Comparison of ENCODE assay signal across 21 mouse cellular contexts in genomic region chr14:46994704-46995103, GRCm38 (mm10).
DNase-seq lines count a peak whose midpoint lies in the region; ATAC-seq and TF ChIP-seq lines count a peak whose summit lies in the region.
"Had no signal": no experiment of that assay in that cellular context is flagged by ENCODE, and none has a peak within 500 bp of the region (broad histone marks: within the 10 kb centered on the region; RNA-seq: fewer than 3 reads in every experiment).

No protein-coding gene starts in this region.

- peak; percentile 62 for DNase-seq in embryonic facial prominence, embryonic 14.5 days (ENCODE audit: low spot score)
- DNase-seq in embryonic facial prominence, embryonic 10.5 days (ENCODE audit: low spot score), result no peak
- DNase-seq in thymus, postnatal 0 days (ENCODE audit: low spot score), result peak; percentile 45
- DNase-seq in thymus, postnatal 4 days, result no peak
- DNase-seq in forebrain, embryonic 14.5 days (ENCODE audit: low spot score), result no peak
- no peak for DNase-seq in adrenal gland, adult (ENCODE audit: inconsistent age in 2 of 2, low spot score in 1 of 2)
- DNase-seq: adrenal gland, postnatal 10 days; cerebellum, adult 11 months; cerebellum, adult 8-10 months; cerebellum, postnatal 25 days; gastrocnemius, postnatal 14 days; heart, adult 11 months; heart, postnatal 10 days; heart, postnatal 4 days had no signal

- H3K9ac ChIP-seq in embryonic facial prominence, embryonic 14.5 days (ENCODE audit: low read depth, low read length), result no peak overlapping the region
- no peak overlapping the region for H3K9ac ChIP-seq in forebrain, embryonic 14.5 days (ENCODE audit: low read length)
- H3K9ac ChIP-seq: hindbrain, embryonic 13.5 days; intestine, embryonic 15.5 days had no signal

- TF ChIP-seq POLR2A in myocyte (IDR thresholded peaks at IDR 0.05; ENCODE audit: insufficient read length, low read depth), result no peak

- peaks cover 36% of the 10 kb centered on the region for H3K79me2 ChIP-seq in myocyte (ENCODE audit: control insufficient read depth, insufficient read depth)

- 73% methylated on average over 7 of the region's 7 CpGs for WGBS in embryonic facial prominence, embryonic 14.5 days
- 91% methylated on average over 7 of the region's 7 CpGs for WGBS in embryonic facial prominence, embryonic 10.5 days
- 93% methylated on average over 7 of the region's 7 CpGs for WGBS in forebrain, embryonic 14.5 days

- H3K4me3 ChIP-seq in embryonic facial prominence, embryonic 14.5 days (ENCODE audit: low read depth, low read length), result no peak overlapping the region
- no peak overlapping the region for H3K4me3 ChIP-seq in embryonic facial prominence, embryonic 10.5 days
- H3K4me3 ChIP-seq in myocyte, result no peak overlapping the region
- H3K4me3 ChIP-seq in forebrain, embryonic 14.5 days (ENCODE audit: low read depth, low read length), result no peak overlapping the region
- H3K4me3 ChIP-seq: heart, embryonic 10.5 days; hindbrain, embryonic 13.5 days; intestine, embryonic 15.5 days had no signal

- peaks cover 14% of the 10 kb centered on the region; the same call in 1 of the 2 replicates for H3K4me1 ChIP-seq in embryonic facial prominence, embryonic 14.5 days (ENCODE audit: control insufficient read depth, insufficient read depth, low read length)
- H3K4me1 ChIP-seq in embryonic facial prominence, embryonic 10.5 days, result 0 out of 2 replicates have a peak, but pooled peaks cover 3% of the 10 kb centered on the region
- peaks cover 12% of the 10 kb centered on the region; the same call in 1 of the 2 replicates for H3K4me1 ChIP-seq in forebrain, embryonic 14.5 days (ENCODE audit: control insufficient read depth, insufficient read depth, low read length)
- H3K4me1 ChIP-seq: intestine, embryonic 15.5 days had no signal

- H3K9me3 ChIP-seq in embryonic facial prominence, embryonic 14.5 days (ENCODE audit: control insufficient read depth, low read length), result no peaks in the 10 kb centered on the region
- no peaks in the 10 kb centered on the region for H3K9me3 ChIP-seq in embryonic facial prominence, embryonic 10.5 days
- H3K9me3 ChIP-seq in forebrain, embryonic 14.5 days (replicated peaks; ENCODE audit: control insufficient read depth, low read length), result no peaks in the 10 kb centered on the region
- H3K9me3 ChIP-seq: heart, embryonic 10.5 days; hindbrain, embryonic 13.5 days; intestine, embryonic 15.5 days had no signal

- H3K27ac ChIP-seq in embryonic facial prominence, embryonic 14.5 days (replicated peaks; ENCODE audit: low read depth, low read length), result no peak overlapping the region
- no peak overlapping the region for H3K27ac ChIP-seq in embryonic facial prominence, embryonic 10.5 days (replicated peaks)
- H3K27ac ChIP-seq in forebrain, embryonic 14.5 days (ENCODE audit: low read depth, low read length), result no peak overlapping the region
- H3K27ac ChIP-seq: heart, embryonic 10.5 days; hindbrain, embryonic 13.5 days; intestine, embryonic 15.5 days had no signal

- ATAC-seq in embryonic facial prominence, embryonic 14.5 days (ENCODE audit: low read depth), result peak; percentile 55
- ATAC-seq in granulocyte monocyte progenitor cell, adult 5-6 weeks (replicated peaks; ENCODE audit: poor library complexity, severe bottlenecking), result peak; percentile 96
- no peak for ATAC-seq in forebrain, embryonic 14.5 days
- ATAC-seq: forebrain, embryonic 16.5 days; intestine, embryonic 15.5 days had no signal

- H3K4me2 ChIP-seq in embryonic facial prominence, embryonic 14.5 days (ENCODE audit: low read depth, low read length), result no peak overlapping the region
- H3K4me2 ChIP-seq in myocyte (ENCODE audit: low read depth), result peak overlapping the region; percentile 41
- no peak overlapping the region for H3K4me2 ChIP-seq in forebrain, embryonic 14.5 days (ENCODE audit: low read length)
- H3K4me2 ChIP-seq: hindbrain, embryonic 13.5 days; intestine, embryonic 15.5 days had no signal

- no peaks in the 10 kb centered on the region for H3K27me3 ChIP-seq in embryonic facial prominence, embryonic 14.5 days (replicated peaks; ENCODE audit: control insufficient read depth, insufficient read depth, low read length)
- no peaks in the 10 kb centered on the region for H3K27me3 ChIP-seq in embryonic facial prominence, embryonic 10.5 days (replicated peaks; ENCODE audit: low read depth, poor library complexity, severe bottlenecking)
- no peaks in the 10 kb centered on the region for H3K27me3 ChIP-seq in myocyte (ENCODE audit: control insufficient read depth, insufficient read depth, insufficient read length)
- no peaks in the 10 kb centered on the region for H3K27me3 ChIP-seq in forebrain, embryonic 14.5 days (replicated peaks; ENCODE audit: control insufficient read depth, insufficient read depth, low read length)
- H3K27me3 ChIP-seq: CH12.LX; hindbrain, embryonic 13.5 days; intestine, embryonic 15.5 days had no signal

- no peaks in the 10 kb centered on the region for H3K36me3 ChIP-seq in embryonic facial prominence, embryonic 14.5 days (ENCODE audit: control insufficient read depth, insufficient read depth, low read length)
- H3K36me3 ChIP-seq in embryonic facial prominence, embryonic 10.5 days (replicated peaks), result no peaks in the 10 kb centered on the region
- H3K36me3 ChIP-seq in myocyte (ENCODE audit: control insufficient read depth, insufficient read depth), result no peaks in the 10 kb centered on the region
- H3K36me3 ChIP-seq in forebrain, embryonic 14.5 days (ENCODE audit: control insufficient read depth, insufficient read depth, low read length), result no peaks in the 10 kb centered on the region
- H3K36me3 ChIP-seq: heart, embryonic 10.5 days; hindbrain, embryonic 13.5 days; intestine, embryonic 15.5 days had no signal

- no peak overlapping the region for H3ac ChIP-seq in myocyte (ENCODE audit: control insufficient read depth, insufficient read length)

TF ChIP-seq in myocyte, 11 proteins besides CTCF, POLR2A, EP300 and RAD21:
- TF ChIP-seq CEBPB (IDR thresholded peaks at IDR 0.05; ENCODE audit: insufficient read depth, poor library complexity, severe bottlenecking) (peak; percentile 83), REST (IDR thresholded peaks at IDR 0.05; ENCODE audit: insufficient read depth, insufficient read length) (no peak)

Comparison
In these comparisons a context has a peak if more than half of its experiments do, and no peak if none do; other contexts are left out.
1. DNase-seq: peak in embryonic facial prominence, embryonic 14.5 days (single experiment) and thymus, postnatal 0 days (single experiment); none in embryonic facial prominence, embryonic 10.5 days (single experiment), thymus, postnatal 4 days (single experiment), forebrain, embryonic 14.5 days (single experiment) and adrenal gland, adult (0 of 2).